Mouse (Mus musculus) spleen, postnatal 36 days (tissue): ENCODE results near the gene Ctnna2.

Experiments
- DNase-seq, 2 experiments: peaks; one replicate each; pipeline ENCODE4 v3.0.0; 2022; ENCODE audit warnings: low spot score in 2 of 2, mixed read lengths in 1 of 2

Ctnna2 gene

DNA sequence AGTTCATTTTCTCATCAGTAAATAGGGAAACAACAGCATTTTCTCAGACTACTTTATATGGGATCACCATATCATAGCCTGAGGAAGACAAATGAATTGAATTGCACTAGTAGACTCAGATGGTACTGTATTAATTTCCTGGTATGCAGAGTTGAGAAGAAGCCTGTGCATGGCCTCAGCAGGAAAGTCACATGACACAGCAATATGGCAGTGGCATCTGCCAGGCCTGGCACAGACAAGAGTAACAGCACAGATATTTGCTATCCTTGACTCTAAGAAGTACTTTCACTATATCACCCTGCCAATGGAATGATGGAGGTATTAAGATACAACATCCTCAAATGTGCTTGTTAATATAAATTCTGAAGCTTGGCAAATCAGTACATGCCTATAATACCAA is 553.8 kb downstream of the Ctnna2 start:
- no peak for DNase-seq

DNA sequence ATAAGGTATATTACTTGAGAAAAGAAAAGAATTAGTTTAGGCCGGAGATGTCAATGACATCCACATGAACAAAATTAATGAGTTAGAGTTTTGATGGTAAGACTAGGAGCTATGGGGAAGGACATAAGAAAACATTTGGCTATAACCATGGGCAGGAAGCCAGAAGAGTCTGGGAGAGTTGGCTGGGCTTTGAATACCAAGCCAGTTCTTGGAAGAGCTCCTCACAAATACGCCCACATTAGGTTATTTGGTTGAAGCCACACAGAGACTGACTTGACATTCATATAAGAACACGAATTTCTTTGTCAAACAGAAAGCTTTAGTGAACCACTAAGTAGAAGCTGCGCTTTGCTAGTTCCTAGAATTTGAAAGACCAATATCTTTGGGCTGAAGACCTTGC is 554.7 kb downstream of the Ctnna2 start:
- DNase-seq: no peak

DNA sequence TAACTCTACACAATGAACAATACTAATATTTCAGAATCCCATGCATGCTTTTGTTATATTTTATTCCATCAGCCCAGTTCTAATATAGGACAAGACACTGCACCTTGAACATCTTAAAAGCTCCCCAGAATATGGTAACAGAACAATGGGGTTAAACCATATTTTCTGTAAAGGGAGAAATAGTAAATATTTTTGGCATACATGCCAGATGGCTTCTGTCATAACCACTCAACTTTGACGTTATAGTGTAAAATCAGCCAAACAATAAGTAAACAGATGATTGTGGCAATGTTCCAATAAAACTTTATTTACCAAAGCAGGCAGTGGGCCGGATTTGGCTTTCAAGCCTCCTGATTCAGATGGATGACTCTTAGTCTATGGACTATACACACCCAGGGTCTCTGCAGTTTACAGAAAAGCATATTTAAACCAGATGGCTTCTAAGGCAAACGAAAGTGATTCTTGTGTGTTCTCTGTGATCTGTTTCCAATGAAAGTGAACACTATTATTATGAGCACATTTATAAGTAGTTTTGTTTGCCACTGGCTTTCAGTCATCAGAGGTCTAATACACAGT is 557.8 kb downstream of the Ctnna2 start:
- no peak for DNase-seq

DNA sequence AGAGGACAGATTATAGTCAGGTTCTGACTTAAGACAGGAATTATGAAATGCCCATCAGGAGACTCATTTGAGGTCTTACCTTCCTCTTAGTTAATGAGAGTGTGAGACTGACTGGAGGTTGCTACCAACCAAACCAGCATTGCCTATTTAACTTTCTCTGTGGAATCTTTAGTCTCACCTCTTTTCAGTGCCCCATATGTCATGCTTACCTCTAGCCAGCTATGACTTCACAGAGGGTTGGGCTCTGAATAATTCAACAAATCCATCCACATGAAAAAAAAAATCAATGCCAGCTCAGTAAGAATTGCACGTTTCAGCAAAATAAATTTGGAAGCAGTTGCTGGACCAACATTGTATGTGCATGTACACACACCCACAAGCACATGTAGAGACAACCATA is 562.5 kb downstream of the Ctnna2 start:
- no peak for DNase-seq

DNA sequence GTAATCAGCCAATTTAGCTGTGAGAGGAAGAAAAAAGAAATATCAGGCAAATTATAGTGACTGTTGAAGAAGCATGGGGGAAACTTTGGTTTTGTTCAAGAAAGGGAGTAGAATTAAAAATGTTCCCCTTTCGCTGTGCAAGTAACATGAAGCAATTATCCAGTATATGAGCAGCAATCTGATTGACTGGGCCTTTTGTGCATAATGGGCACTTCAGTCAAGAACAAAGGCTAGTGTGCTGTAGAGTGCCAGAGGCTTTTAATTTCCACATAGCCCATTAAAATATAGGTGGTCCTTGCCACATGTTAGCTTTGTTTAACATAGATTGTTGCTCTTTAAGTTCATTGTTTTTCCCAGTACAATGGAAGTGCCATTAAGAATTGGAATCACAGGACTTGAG is 566.0 kb downstream of the Ctnna2 start:
- no peak for DNase-seq

DNA sequence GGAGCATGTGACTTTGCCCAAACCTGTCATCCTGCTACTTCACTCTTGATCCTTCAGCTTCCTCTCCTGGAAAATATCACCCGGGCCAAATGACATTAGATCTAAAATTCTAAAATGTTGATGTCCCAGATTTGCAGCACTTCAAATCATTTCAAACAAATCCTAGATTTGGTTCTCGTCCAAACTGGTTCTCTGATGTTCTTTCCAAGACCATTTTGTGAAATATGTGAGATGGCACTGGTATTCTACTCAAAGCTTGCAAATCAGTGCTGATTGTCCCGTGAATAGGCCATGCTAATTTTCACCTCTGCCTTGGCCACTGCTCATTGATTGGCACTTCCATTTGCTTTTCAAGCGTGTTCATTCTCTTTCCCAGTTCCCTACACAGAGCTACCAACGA is 571.0 kb downstream of the Ctnna2 start:
- DNase-seq: no peak

DNA sequence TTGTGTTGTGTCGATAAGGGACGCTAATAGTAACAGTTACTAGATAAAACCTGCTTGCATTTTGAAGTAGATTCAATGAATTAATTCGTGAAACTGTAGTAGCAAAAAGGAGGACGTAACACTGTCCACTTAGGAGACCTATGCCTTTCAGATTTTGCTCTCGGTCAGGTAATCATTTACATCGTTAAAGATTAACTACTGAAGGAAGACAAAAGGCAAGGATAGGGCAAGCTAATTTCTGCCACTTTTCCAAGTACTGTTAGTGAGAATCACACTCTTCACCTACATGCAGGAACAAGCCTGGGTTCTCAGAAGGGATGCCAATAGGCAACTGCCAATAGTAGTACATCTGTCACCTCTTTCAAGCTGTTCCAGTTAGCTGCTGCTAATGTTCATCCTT is 578.7 kb downstream of the Ctnna2 start:
- no peak for DNase-seq

DNA sequence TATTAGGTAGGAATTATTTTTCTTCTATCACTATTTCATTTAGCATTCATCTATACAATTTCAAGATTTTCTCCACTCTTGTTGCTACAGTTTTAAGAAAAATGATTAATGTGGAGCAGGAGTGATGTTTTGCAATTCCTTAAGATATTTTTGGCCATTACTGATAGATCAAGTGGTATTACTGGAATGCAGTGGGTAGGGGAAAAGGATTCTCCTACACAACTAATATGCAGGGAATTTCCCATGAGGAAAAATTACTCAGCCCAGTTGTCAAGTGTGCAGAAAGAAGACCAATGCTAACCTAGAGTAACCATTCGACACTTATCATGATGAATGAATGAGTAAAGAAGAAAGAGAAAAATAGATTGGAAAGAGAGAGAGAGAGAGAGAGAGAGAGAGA is 587.8 kb downstream of the Ctnna2 start:
- DNase-seq: no peak

DNA sequence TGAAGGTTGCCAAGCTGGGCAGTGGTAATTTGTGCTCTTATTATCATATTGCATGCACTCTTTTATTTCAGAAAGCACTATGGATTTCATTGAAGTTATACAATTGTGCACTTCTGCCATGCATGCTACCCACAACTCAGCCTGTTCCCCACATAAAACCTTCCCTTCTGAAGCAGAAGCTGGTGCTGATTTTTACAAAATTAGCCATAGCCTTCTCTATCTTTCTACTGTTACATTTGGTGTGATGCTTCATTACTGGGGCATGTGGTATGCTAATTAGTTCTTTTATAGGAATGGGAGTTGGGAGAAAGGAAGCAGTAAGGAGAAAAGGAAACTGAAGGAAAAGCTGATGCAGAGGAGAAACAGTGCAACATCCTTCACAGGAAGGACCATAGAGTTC is 598.2 kb downstream of the Ctnna2 start:
- no peak for DNase-seq

DNA sequence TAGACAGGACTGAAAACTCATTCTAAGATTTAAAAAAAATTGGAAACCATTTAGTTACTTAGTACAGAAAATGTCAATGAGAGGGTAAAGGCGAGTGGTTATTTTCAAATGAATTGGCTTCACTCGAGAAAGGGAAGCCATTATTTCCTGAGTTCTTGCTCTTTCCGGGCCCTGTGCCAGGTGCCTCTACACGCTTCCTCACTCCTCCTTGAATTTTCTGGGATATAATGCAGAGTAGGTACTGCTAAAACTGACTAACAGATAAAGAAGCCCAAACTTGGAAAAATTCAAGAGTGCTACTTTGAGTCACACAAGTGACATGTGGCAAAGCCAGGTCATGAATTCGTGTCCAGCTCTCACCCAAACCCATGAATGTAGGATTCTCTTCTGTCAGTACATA is 606.4 kb downstream of the Ctnna2 start:
- DNase-seq: no peak

DNA sequence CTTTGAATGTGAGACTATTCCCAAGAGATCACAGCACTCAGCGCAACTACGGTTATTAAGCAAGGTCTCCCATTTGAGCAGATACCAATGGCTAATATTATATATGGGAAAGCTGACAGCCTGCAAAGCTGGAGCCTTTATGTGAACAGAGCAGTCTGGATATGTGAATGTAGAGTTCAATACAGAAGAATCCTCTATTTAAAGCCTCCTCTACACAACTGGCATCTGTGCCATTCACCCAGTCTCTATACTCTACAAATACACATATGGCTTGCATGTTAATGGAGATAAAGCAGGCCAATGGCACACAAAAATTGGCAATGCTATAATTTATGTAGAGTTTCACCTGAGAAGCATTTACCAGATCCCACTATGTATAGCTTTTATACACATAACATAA is 608.4 kb downstream of the Ctnna2 start:
- DNase-seq: no peak

DNA sequence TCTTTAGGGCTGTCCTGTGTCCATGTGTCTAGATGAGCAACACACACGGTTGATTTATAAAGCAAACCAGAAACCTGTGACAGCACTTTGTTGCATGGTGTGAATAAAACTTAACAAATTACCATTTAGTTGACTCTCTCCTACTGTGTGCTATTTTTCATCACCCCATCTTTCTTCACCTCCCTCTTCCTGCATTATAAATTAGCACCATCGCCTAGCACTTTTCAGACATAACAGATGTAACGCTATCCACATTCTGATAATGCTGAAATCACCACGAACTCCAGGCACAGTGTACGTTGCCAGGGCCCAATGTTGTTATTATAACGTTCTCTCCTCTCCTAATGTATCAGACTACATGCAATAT is 621.0 kb downstream of the Ctnna2 start:
- DNase-seq: no peak

DNA sequence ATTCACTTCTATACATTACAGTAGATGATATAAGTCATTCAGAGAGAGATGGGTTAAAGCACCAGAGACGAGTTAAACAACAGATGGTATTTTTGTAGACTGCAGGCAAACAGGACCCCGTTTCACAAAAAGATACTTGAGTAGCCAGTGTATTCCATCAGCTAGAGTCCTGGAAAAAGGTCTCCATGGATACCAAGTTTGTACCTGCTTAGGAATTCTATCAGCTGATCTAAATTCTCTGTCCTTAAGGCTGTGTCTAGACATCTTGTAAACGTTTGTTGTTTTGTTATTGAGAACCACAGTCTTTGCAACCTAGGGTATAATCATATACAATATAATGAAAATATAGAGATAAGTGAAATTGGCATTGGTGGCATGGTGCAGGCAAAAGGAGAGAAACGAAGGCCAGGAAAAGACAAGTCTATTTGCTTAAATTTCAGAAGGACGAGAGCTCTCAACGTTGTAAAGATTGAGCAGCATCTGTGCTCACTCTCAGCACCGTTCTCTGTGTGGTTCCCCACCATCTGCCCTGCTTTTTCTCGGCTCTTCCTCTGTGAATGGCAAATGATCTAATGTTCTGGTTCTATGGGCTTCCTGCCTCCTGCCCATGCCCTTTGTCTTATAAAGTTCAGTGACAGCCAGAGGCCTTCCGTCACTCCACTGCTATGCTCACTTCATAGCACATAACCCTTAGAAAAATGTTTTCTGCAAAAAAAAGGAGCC is 621.6 kb downstream of the Ctnna2 start:
- DNase-seq: no peak

DNA sequence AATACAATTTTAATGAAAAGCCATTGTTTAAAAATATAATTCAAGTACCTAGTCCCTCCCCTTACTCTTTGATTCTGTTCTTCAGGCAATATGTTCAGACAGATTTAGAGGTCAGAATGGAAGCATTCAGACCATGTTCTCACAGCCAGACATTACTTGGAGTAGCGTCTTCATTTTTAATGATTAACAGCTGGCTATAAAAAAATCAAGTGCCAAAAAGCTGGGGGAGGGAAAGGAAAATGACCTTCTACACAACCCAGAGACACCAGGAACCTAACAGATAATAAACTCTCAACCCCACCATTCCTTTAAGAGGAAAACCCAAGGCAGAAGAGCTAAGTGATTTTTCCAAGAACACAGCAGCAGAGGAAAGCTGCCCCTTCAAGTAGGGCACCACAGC is 624.7 kb downstream of the Ctnna2 start:
- DNase-seq: no peak

DNA sequence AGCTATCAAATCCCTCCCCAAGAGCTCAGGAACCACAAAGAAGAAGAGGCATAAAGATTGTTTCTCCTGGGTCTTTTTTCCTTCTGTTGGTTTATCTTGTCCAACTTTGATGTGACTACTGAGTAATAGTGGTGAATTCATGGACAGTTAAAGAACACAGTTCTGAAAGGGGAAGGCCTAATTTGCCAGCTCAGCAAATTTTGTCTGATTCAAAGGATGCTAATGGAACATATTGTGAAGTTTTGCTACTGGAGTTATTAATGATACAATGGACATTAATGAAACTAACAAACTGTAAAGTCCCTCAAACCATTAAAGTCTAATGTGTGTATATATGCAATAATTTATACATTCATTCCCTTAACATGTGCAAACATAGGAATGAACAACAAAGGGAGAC is 635.7 kb downstream of the Ctnna2 start:
- DNase-seq: no peak

DNA sequence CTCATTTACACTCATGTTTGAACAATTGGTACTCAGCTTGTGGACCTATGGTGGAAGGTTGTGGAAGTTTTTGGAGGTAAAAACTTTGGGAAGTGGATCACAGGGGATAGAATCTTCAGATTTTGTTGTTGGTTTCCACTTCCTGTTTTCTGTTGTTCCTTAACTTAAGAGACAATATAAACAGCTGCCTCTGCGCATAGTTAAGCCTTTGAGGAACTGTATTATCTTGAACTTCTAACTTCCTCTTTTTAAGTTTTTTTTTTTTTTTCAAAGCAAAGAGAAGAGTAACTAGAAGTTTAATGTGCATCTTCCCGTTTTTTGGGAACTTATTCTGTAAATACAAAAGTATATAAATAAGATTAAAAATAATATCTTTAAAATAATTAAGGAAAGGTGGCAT is 644.0 kb downstream of the Ctnna2 start:
- DNase-seq: no peak

DNA sequence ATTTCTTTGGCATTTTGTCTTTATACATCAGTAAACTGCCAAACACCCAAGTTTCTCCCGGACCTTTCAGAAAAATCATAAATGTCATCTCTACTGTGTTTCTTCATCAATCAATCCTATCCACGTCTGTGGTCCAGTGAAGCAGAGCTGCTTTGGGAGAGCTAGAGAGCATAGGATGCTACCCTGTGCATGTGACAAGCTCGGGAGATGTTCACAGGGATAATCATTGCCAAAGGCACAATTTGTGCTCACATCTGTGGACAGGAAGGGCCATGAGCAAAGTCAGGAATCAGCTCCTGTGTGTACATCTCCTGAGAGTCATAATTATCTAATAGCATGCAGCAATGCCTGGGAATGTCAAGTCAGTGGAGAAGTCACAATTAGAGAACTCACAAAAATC is 654.8 kb downstream of the Ctnna2 start:
- no peak for DNase-seq

DNA sequence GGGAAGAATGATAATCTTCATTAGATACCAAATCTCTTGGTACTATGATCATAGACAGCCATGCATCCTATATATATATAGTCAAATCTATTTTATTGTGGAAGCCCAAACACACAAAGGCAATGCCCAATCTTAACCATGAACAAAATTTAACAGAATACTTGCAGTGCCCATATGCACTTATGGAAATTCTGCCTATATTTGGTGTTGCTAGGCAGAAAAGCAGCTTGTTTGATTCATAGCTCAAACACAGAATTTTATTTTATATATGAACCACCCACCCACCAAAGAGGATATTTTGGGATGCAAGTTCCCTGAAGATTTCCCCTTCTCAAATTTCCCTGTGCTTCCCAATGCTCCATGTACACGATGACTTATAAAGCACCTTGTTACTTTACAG is 655.2 kb downstream of the Ctnna2 start:
- no peak for DNase-seq

DNA sequence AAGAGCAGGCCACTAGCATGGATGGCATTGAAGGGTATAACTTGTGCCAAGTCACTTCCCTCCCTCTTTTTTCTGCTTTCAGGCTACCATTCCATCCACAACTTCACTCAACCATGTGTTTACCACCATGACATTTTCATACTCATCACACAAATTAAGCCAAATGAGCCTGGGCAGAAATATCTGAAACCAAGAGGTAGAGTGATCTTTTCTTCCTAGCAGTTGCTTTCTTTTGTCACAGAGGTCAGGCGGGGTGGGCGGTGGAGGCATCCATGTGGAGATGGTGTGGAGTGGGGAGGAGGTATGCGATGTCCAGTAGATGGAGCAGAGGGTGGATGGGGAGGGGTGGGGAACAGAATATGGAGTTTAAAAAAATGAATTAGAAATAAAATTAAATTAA is 672.7 kb downstream of the Ctnna2 start:
- DNase-seq: no peak

DNA sequence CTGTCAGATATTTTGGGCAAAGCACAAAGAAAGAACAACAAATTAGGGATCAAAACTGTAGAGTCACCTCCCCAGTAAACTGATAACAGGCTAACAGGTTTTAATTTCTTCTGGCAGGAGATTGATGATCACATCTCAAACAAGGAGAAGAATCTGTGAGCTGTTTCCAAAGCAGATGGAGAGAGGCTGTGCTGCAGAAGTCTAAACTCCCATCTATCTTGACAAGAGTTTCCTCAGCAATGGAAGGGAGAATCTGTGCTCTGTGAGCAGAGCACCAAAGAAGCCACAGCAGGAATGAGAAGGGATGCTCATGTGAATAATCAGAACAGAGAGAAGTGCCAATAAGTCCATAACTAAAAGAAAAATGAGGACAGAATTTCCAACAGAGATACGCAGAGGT is 678.2 kb downstream of the Ctnna2 start:
- DNase-seq: no peak

DNA sequence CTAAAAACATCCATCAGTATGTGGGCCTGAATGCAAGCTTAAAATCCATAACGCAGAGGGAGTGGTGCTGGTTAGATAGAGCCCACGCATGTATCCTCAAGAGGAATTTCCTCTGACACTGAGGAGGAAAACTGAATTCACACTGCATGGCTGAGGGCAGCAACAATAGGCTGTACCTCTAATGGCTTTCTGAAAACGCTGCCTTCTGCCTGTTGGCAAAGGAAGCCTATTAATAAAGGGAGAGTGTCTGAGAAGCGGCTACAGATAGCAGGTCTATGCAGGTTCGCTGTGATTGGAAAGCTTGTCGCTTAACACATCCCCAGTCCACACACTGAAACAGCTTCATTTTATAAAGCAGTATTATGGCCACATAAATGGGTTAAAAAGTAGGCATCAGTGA is 688.1 kb downstream of the Ctnna2 start:
- no peak for DNase-seq

DNA sequence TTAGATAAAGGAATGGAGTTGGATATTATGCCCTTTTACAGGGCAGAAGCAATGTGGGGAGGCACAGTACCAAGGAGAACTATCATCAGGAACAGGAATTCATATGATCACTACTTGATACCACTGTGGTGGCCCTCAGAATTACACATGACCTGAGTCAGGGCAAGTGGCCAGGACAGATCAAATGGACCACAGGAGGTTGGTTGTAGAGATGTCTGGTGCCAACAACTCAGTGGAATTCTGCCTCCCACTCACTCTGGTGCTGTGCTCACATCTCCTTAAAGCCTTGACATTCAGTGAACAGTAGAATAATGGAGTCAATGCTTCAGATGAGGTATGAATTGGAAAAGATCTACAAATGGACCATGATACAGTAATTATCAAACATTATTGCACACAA is 691.1 kb downstream of the Ctnna2 start:
- no peak for DNase-seq

DNA sequence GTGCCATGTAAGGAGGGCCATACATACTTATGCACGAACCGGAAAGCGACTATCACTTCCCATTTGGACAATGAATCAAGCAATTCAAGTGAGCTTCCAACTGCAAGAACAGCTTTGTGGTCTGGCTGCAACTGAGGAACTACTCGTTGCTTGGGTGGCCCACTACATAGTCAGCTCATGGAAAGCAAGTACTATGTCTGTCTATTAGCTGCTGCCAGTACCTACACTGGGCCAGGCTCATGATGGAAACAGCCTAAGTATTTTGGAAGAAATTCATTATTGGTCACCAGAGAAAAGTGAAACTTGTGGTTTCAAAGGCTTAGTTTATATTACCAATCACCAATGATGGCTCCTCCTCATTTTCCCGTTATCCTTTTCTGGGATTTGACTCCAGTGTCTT is 693.2 kb downstream of the Ctnna2 start:
- no peak for DNase-seq

DNA sequence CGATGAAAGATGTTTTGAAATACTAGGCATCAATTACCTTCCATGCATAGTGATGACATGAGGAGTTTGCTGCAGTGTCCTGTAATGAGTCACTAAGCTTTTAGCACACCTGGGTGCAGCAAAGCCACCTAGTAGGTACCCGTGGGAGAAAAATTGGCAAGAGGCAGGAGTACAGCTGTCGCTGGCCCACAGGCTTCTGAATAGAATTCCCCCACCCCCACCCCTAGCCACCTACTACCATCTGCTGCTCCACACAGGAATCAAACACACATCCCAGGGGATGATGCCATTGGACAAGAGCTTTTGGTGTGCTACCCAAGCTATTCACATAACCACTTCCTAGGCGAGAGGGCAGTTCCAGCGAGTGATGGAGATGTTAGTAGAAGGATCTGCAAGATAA is 700.7 kb downstream of the Ctnna2 start:
- DNase-seq: no peak
